Mouse (Mus musculus): ENCODE measurements around the gene A430078G23Rik.

The A430078G23Rik gene

GRCm38 (mm10) chr8:3414639-3415190 lies 61.5 kb downstream of the A430078G23Rik start:
- no peak for DNase-seq

- DNase-seq, result no peak
These were observed 62.0 kb downstream of the A430078G23Rik start for GRCm38 (mm10) chr8:3415259-3415658.

- DNase-seq, result no peak
These were observed 62.4 kb downstream of the A430078G23Rik start for GRCm38 (mm10) chr8:3415661-3416060.

- no peak for DNase-seq
These were observed 63.6 kb downstream of the A430078G23Rik start for GRCm38 (mm10) chr8:3416846-3417245.

GRCm38 (mm10) chr8:3417455-3417854 lies 64.2 kb downstream of the A430078G23Rik start:
- DNase-seq, result no peak

GRCm38 (mm10) chr8:3418101-3418500 lies 64.9 kb downstream of the A430078G23Rik start:
- no peak for DNase-seq

GRCm38 (mm10) chr8:3420105-3420706 lies 67.0 kb downstream of the A430078G23Rik start:
- no peak for DNase-seq

GRCm38 (mm10) chr8:3421507-3421906 lies 68.3 kb downstream of the A430078G23Rik start:
- DNase-seq, result no peak

- DNase-seq, result no peak
These were observed 72.0 kb downstream of the A430078G23Rik start for GRCm38 (mm10) chr8:3425217-3425616.

- no peak for DNase-seq
These were observed 73.0 kb downstream of the A430078G23Rik start for GRCm38 (mm10) chr8:3426211-3426610.

- no peak for DNase-seq
These were observed 75.2 kb downstream of the A430078G23Rik start for GRCm38 (mm10) chr8:3428426-3428825.

- no peak for DNase-seq
These were observed 76.8 kb downstream of the A430078G23Rik start for GRCm38 (mm10) chr8:3429966-3430365.

GRCm38 (mm10) chr8:3431113-3431512 lies 77.9 kb downstream of the A430078G23Rik start:
- no peak for DNase-seq

- DNase-seq, result no peak
These were observed 83.3 kb downstream of the A430078G23Rik start for GRCm38 (mm10) chr8:3436492-3436891.

- no peak for DNase-seq
These were observed 86.3 kb downstream of the A430078G23Rik start for GRCm38 (mm10) chr8:3439510-3439909.

Measured in right cerebral cortex, postnatal 25 days (tissue).